Mouse (Mus musculus): ENCODE measurements around the gene Atcay.
"Not testable (repeated sequence)": the region's sequence is repeated elsewhere in the genome, so short reads cannot be mapped to it uniquely, and the experiment has no call there.

DNA sequence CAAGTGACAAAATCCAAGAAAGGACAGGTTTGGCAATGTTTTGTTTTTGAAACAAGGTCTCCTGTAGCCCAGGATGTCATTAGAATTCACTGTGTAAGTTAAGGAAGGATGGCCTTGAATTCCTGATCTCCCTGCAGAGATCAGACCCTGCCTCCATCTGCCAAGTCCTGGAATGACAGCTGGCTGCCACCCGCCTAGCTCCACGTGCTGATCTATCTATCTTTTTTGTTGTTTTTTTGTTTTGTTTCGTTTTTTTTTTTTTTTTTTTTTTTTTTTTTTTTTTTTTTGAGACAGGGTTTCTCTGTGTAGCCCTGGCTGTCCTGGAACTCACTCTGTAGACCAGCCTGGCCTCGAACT lies 55.3 kb downstream of the Atcay start:
- not testable (repeated sequence) for TF ChIP-seq CTCF (IDR thresholded peaks at IDR 0.05; ENCODE audit: borderline replicate concordance, insufficient read depth, low read length); POLR2A (IDR thresholded peaks at IDR 0.05; ENCODE audit: low read depth, low read length)

Measured in embryonic fibroblast, embryonic 13.5 days (primary cell).